Mouse (Mus musculus) small intestine, adult 2 months (tissue): Measurements from ENCODE around the gene Wnt10b.

Experiments used
- CTCF ChIP-seq: fragments of 200-500 bp; IDR thresholded peaks from 2 replicates; pipeline ENCODE4 v1.5.1; 2012; ENCODE audit warnings: low read depth, mild to moderate bottlenecking, control low read depth, inconsistent platforms, low read length, moderate library complexity, mixed read lengths; ENCODE audit not compliant: insufficient replicate concordance, insufficient read length; ENCODE audit errors: extremely low read depth
- POLR2A ChIP-seq: fragments of 200-500 bp; IDR thresholded peaks from 2 replicates; pipeline ENCODE4 v1.6.1; 2012; ENCODE audit warnings: low read depth, mild to moderate bottlenecking, control low read depth, inconsistent platforms, low read length, moderate library complexity

DNA sequence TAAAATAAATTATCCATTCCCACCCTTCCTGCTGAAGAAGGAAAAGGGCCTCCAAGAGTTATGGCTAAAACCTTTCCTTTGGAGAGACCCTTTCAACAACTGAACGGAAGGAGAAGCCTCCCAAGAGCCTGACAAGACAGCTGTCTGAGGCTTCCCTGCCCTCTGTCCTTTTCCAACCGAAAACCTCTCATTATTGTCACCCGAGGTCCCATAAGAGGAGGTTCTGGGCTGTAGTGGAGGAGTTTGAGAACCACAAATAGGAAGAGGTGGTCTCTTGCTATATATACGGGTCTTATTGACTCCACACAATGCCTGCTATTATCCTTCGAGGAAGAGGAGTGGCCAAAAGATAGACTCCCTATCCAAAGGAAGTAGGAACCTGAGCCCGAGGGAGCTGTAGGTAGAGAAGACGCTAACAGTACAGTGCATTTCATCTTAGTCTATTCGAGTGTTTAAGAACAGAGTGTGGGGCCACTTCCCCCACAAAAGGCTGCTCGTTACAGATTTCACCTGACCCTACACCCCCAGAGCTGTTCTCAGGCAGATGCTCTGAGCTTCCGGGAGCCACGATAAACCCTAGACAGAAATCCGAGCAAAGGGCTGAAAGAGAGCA lies 6.0 kb downstream of the Wnt10b start:
- TF ChIP-seq POLR2A (no peak), CTCF (no peak)
